Mouse (Mus musculus) megakaryocyte, adult 5-6 weeks (primary cell): ENCODE measurements around the gene Fxyd6. TPM values are rescaled to one million over a fixed set of nuclear protein-coding genes. Genes with fewer than 3 reads are reported as not detected.

Experiments
- ATAC-seq: 2 replicates; pipeline ENCODE4 v1.8.0; 2016; ENCODE audit warnings: mild to moderate bottlenecking, inconsistent platforms; ENCODE audit not compliant: poor library complexity, severe bottlenecking
- total RNA-seq, 2 experiments: library from RNA; stranded (forward) in 1 of 2; stranded (reverse) in 1 of 2; fragments of 153-499, 151-499 nt in 1 of 2; fragments of 221-1000, 200-1000 nt in 1 of 2; gene quantifications; 2 replicates each; pipeline versions ENCODE4 v1.2.3 to v1.2.4; 2015 to 2017

The Fxyd6 gene
- total RNA-seq, 2 experiments from 2014 or later, result 0.11 TPM; not detected in 1

DNA sequence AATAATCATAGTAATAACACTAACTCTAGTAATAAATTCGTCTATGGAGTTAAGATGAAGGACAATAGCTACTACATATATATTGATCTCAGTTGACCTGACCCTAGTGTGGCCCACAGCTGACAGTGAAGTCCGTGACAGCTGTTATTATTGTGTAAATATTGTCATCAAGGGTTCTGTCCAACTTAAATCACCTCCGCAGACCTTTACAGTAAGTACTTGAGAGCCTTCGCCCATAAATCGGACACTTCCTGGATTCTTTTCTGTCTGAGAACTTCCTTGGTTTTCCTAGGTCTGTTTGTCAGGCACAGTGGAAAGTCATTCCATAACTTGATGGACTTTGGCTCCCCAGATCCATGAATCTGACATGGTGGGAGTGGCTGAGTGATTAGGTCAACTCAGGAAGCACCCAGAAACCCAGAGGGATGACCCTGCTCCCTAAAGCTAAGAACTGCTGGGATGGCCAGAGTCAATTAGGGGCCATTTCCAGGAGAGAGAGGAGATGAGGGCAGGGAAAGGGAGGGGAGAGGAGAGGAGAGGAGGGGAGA lies 74.3 kb downstream of the Fxyd6 start:
- no peak for ATAC-seq

Other genes starting within 250 kb of the Fxyd6 start
- gene Scn4b, start 231.8 kb upstream of the Fxyd6 start, total RNA-seq (2015), result not detected in 2 replicates
- 0.04 TPM in 1 of 2 replicates, not detected in the other for gene Scn4b, start 231.8 kb upstream of the Fxyd6 start, total RNA-seq (2017)
- gene BC049352, start 188.2 kb upstream of the Fxyd6 start, total RNA-seq (2015), result not detected in 2 replicates
- not detected in 2 replicates for gene BC049352, start 188.2 kb upstream of the Fxyd6 start, total RNA-seq (2017)
- gene Tmprss4, start 166.1 kb upstream of the Fxyd6 start, total RNA-seq (2015), result 0.34 TPM in 1 of 2 replicates, not detected in the other
- 0.07 TPM in 1 of 2 replicates, not detected in the other for gene Tmprss4, start 166.1 kb upstream of the Fxyd6 start, total RNA-seq (2017)
- 33.9 and 37.2 TPM in 2 replicates for gene Il10ra, start 101.0 kb upstream of the Fxyd6 start, total RNA-seq (2015)
- 68.7 and 77.1 TPM in 2 replicates for gene Il10ra, start 101.0 kb upstream of the Fxyd6 start, total RNA-seq (2017)
- not detected in 2 replicates for gene Tmprss13, start 51.1 kb upstream of the Fxyd6 start, total RNA-seq (2015)
- gene Tmprss13, start 51.1 kb upstream of the Fxyd6 start, total RNA-seq (2017), result 0.15 TPM in 1 of 2 replicates, not detected in the other
- not detected in 2 replicates for gene Fxyd2, start 29.5 kb downstream of the Fxyd6 start, total RNA-seq (2015)
- not detected in 2 replicates for gene Fxyd2, start 29.5 kb downstream of the Fxyd6 start, total RNA-seq (2017)
- gene Dscaml1, start 56.4 kb downstream of the Fxyd6 start, total RNA-seq (2015), result not detected in 2 replicates
- gene Dscaml1, start 56.4 kb downstream of the Fxyd6 start, total RNA-seq (2017), result not detected in 2 replicates